Mouse (Mus musculus): ENCODE measurements at regions not wholly inside any gene's neighbourhood (a gene's known extent, or its start where the extent isn't known, plus 50 kb on each side); places are given as distances from the start of the nearest gene placed in this dataset.
"Not testable (repeated sequence)": the region's sequence is repeated elsewhere in the genome, so short reads cannot be mapped to it uniquely, and the experiment has no call there.

DNA sequence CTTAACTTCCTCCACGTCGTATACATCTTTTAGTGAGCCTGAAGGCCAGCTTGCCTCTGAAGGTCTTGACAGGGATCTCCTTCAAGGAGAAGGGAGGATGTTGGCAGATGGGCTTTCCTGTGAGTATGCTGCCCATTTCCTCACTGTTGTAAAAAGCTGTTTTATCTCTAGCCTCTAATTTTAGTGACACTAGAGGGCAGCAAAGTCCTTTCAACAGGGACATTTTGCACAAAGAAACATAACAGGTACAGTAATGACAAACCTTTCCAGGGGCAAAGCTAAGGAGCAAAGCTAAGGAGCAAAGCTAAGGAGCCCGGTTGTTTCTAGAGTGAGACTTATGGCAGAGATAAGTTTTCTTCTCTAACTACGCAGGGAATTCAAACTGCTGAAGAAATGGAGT lies 59.0 kb upstream of the Kbtbd8 start:
- H3K4me2 ChIP-seq (replicated peaks; ENCODE audit: low read depth): no peak overlapping the region
- H3K27ac ChIP-seq (ENCODE audit: low read depth, low read length): no peak overlapping the region
- H3K4me3 ChIP-seq (ENCODE audit: low read depth, low read length): no peak overlapping the region
- no peaks in the 10 kb centered on the region for H3K9me3 ChIP-seq (ENCODE audit: control insufficient read depth)
- no peaks in the 10 kb centered on the region for H3K27me3 ChIP-seq (replicated peaks; ENCODE audit: control insufficient read depth, insufficient read depth, low read length)
- TF ChIP-seq CTCF (IDR thresholded peaks at IDR 0.05; ENCODE audit: low read depth): peak; percentile 80
- H3K4me1 ChIP-seq (replicated peaks; ENCODE audit: control insufficient read depth, insufficient read depth, low read length): no peaks in the 10 kb centered on the region
- no peaks in the 10 kb centered on the region for H3K36me3 ChIP-seq (ENCODE audit: control insufficient read depth, insufficient read depth)
- no peak overlapping the region for H3K9ac ChIP-seq (ENCODE audit: low read depth, low read length)
- WGBS: 43% methylated on average over 4 of the region's 4 CpGs
- ATAC-seq: no peak

DNA sequence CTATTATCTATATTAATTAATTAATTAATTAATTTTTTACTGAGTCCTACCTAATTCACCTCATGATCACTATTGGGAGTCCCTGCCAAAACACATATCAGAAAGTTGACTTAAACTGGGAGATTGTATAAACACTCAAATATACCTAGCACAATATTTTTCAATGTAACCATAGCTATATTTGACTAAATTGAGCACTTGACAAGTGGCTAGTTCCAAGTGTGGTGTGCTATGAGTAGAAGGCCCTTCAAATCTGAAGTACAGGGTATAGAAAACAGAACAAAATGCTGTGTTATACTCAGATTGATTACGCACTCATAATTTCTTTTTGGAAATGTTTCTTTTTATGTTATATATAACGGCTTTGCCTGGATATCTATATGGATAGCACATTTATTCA lies 60.8 kb upstream of the Kbtbd8 start:
- 94% methylated on average over 2 of the region's 2 CpGs for WGBS
- TF ChIP-seq CTCF (IDR thresholded peaks at IDR 0.05; ENCODE audit: low read depth): no peak

DNA sequence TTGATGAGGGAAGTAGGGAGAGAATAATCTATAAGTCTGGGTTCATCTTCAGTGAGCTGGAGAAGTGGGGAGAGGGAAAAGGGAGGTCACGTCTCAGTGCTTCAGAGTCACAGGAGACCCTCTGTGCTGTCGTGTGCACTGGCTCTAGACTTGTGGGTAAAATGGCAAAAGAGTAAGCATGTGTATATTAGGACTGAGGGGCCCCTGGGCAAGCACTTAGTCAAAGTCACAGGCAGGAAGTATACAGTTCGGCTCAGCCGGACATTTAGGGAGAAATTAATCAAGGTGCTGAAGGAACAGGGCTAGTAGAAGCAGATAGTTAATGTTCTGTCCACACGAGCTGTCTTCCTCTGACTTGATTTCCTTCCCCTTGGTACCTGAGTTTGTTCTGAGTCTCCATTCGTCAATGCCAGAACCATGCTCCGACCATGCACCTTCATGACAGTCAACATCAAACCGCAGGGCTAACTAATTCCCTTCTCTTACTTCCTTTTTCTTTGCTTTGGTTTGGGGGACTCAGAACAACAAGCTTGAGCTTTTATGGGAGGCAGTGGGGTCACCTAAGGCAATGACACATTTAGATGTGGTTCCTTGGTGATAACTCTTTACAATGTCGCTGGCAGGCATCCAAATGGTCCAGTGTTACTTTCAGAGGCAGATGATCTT lies 63.2 kb upstream of the Kbtbd8 start:
- Histone ChIP-seq H3K27me3 (replicated peaks; ENCODE audit: control insufficient read depth, insufficient read depth, low read length) (no peaks in the 10 kb centered on the region), H3K4me3 (ENCODE audit: low read depth, low read length) (no peak overlapping the region), H3K36me3 (ENCODE audit: control insufficient read depth, insufficient read depth) (no peaks in the 10 kb centered on the region), H3K4me2 (replicated peaks; ENCODE audit: low read depth) (no peak overlapping the region), H3K9me3 (ENCODE audit: control insufficient read depth) (no peaks in the 10 kb centered on the region), H3K9ac (ENCODE audit: low read depth, low read length) (no peak overlapping the region), H3K27ac (ENCODE audit: low read depth, low read length) (no peak overlapping the region), H3K4me1 (replicated peaks; ENCODE audit: control insufficient read depth, insufficient read depth, low read length) (no peaks in the 10 kb centered on the region)
- WGBS: 50% methylated on average over 9 of the region's 9 CpGs
- ATAC-seq: no peak
- no peak for TF ChIP-seq CTCF (IDR thresholded peaks at IDR 0.05; ENCODE audit: low read depth)

More for the DNA sequence above, 60.8 kb upstream of the Kbtbd8 start:
- no peak overlapping the region for H3K9ac ChIP-seq (ENCODE audit: low read depth, low read length)
- no peaks in the 10 kb centered on the region for H3K9me3 ChIP-seq (ENCODE audit: control insufficient read depth)
- no peaks in the 10 kb centered on the region for H3K4me1 ChIP-seq (replicated peaks; ENCODE audit: control insufficient read depth, insufficient read depth, low read length)
- no peak overlapping the region for H3K27ac ChIP-seq (ENCODE audit: low read depth, low read length)
- H3K36me3 ChIP-seq (ENCODE audit: control insufficient read depth, insufficient read depth): no peaks in the 10 kb centered on the region
- H3K27me3 ChIP-seq (replicated peaks; ENCODE audit: control insufficient read depth, insufficient read depth, low read length): no peaks in the 10 kb centered on the region
- no peak overlapping the region for H3K4me2 ChIP-seq (replicated peaks; ENCODE audit: low read depth)
- ATAC-seq: no peak
- no peak overlapping the region for H3K4me3 ChIP-seq (ENCODE audit: low read depth, low read length)

DNA sequence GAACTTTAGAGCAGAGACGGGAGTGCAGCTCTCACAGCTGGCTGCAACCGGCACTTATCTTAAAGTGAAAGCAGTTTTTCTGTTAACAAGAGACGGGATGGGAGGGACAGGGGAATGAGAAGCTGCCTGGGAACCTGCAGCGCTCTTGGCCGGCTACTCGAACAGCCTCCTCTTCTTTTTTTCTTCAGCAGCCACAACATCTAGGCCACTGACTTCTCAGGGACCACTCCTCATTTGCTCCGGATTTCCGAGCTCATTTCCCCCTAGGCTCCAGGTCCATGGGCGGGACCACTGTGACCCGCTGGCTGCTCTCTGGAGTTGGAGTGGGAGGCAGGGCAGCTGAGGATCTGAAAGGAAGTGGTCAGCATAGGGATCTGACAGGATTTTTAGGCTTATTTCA lies 75.7 kb upstream of the Kbtbd8 start:
- 24% methylated on average over 7 of the region's 10 CpGs for WGBS
- not testable (repeated sequence) for H3K4me2 ChIP-seq (replicated peaks; ENCODE audit: low read depth); H3K4me1 ChIP-seq (replicated peaks; ENCODE audit: control insufficient read depth, insufficient read depth, low read length); H3K36me3 ChIP-seq (ENCODE audit: control insufficient read depth, insufficient read depth); H3K9me3 ChIP-seq (ENCODE audit: control insufficient read depth); H3K27ac ChIP-seq (ENCODE audit: low read depth, low read length); H3K4me3 ChIP-seq (ENCODE audit: low read depth, low read length); H3K27me3 ChIP-seq (replicated peaks; ENCODE audit: control insufficient read depth, insufficient read depth, low read length); H3K9ac ChIP-seq (ENCODE audit: low read depth, low read length); ATAC-seq

DNA sequence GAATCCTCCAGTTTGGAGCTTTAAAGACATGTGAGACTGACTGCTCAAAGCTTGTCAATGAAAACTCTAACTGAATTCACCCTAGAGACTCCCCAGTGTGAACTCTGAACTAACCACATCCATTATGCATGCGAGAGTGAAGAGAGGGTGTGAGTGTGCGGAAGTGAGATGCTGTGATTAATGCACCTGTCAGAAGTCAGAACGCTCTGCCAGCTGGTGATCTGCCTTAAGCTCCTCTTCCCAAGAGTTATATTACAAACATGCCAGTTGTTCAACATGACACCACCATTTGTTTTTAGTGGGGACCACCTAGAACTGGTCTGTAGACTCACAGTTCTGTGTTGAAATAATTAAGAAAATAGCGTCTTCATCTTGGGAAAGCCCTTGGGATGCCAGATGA lies 92.8 kb upstream of the Kbtbd8 start:
- H3K27me3 ChIP-seq (replicated peaks; ENCODE audit: control insufficient read depth, insufficient read depth, low read length): 0 out of 2 replicates have a peak, but pooled peaks cover 4% of the 10 kb centered on the region
- no peaks in the 10 kb centered on the region for H3K9me3 ChIP-seq (ENCODE audit: control insufficient read depth)
- no peaks in the 10 kb centered on the region for H3K36me3 ChIP-seq (ENCODE audit: control insufficient read depth, insufficient read depth)
- no peak for ATAC-seq
- no peak overlapping the region for H3K4me2 ChIP-seq (replicated peaks; ENCODE audit: low read depth)
- 40% methylated on average over 4 of the region's 4 CpGs for WGBS
- H3K27ac ChIP-seq (ENCODE audit: low read depth, low read length): no peak overlapping the region
- no peaks in the 10 kb centered on the region for H3K4me1 ChIP-seq (replicated peaks; ENCODE audit: control insufficient read depth, insufficient read depth, low read length)
- no peak for TF ChIP-seq CTCF (IDR thresholded peaks at IDR 0.05; ENCODE audit: low read depth)
- no peak overlapping the region for H3K4me3 ChIP-seq (ENCODE audit: low read depth, low read length)
- no peak overlapping the region for H3K9ac ChIP-seq (ENCODE audit: low read depth, low read length)

DNA sequence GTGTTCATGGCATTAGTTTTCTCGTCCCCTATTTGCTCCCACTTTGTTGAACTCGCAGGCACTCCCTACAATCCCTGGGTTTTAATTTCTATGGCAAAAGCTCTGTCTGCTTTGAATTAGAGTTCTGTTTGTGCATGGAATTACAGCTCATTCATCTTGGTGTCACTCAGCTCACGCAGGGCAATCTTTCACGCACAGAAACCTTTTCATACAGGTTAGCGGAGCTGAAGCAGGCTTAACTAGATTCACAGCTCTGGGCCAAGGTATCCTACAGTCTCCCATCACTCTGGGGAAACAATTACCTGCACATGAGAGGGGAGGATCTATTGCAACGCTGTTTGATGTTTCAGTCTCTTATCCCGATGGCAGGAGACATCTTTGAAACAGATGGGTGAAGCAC lies 95.3 kb upstream of the Kbtbd8 start:
- H3K36me3 ChIP-seq (ENCODE audit: control insufficient read depth, insufficient read depth): no peaks in the 10 kb centered on the region
- H3K27me3 ChIP-seq (replicated peaks; ENCODE audit: control insufficient read depth, insufficient read depth, low read length): 0 out of 2 replicates have a peak, but pooled peaks cover 4% of the 10 kb centered on the region
- no peak overlapping the region for H3K9ac ChIP-seq (ENCODE audit: low read depth, low read length)
- no peaks in the 10 kb centered on the region for H3K9me3 ChIP-seq (ENCODE audit: control insufficient read depth)
- no peak overlapping the region for H3K4me2 ChIP-seq (replicated peaks; ENCODE audit: low read depth)
- 44% methylated on average over 7 of the region's 7 CpGs for WGBS
- no peak overlapping the region for H3K4me3 ChIP-seq (ENCODE audit: low read depth, low read length)
- ATAC-seq: no peak
- TF ChIP-seq CTCF (IDR thresholded peaks at IDR 0.05; ENCODE audit: low read depth): no peak
- 0 out of 2 replicates have a peak, but pooled peaks cover 4% of the 10 kb centered on the region for H3K4me1 ChIP-seq (replicated peaks; ENCODE audit: control insufficient read depth, insufficient read depth, low read length)
- no peak overlapping the region for H3K27ac ChIP-seq (ENCODE audit: low read depth, low read length)
